Mouse (Mus musculus) CD4-positive, CD25-positive, alpha-beta regulatory T cell, adult 2 months (primary cell): ENCODE measurements around the gene Gfpt1.

Source experiments
- DNase-seq: peaks from one replicate; pipeline ENCODE4 v3.0.0-alpha.2; 2012; ENCODE audit warnings: low read depth, low spot score

Gene Gfpt1

DNA sequence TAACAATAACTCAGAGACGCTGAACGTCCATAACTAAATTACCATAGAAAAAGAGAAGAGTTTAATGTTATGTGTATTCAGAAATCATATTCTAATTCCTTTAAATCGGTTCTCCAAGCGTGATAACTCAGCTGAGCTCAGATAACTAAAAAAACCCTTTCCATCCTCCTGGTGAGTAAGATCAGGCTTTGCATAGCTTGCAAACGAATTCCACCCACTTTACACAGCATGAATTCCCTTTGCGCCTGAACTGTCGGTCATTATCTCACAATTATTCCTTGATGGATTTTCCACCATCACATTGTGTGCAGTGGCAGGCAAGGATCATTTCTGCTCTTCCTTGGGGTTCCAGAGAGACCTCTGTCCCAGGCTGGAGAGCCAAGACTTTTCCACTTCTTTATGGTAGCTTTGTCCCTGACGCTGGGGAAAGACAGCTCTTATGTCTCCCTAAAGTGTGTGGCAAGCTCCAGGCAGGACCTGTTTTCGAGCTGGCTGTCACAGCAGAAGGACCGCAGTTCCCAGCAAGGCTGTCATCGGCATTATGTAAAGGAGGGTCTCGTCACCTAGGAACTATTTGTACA is 91.4 kb downstream of the Gfpt1 start:
- no peak for DNase-seq

DNA sequence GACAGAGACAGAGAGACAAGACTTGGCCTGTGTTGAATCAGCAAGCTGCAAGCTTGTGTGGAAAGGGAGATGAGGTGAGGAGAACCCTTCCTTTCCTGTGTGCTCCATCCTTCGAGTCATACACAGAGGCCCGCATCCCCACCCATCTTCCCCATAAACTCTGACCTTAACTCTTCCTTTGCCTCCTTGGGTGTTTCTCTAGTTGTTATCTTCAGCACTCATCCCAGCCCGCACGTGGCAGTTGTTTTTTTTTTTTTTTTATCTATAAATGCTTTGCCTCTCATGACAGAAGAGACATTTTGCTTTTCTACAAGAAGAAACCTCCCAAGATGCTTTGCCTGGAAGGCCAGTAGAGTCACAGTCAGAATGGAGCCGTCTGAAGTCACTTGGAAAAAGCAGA is 95.8 kb downstream of the Gfpt1 start:
- no peak for DNase-seq

DNA sequence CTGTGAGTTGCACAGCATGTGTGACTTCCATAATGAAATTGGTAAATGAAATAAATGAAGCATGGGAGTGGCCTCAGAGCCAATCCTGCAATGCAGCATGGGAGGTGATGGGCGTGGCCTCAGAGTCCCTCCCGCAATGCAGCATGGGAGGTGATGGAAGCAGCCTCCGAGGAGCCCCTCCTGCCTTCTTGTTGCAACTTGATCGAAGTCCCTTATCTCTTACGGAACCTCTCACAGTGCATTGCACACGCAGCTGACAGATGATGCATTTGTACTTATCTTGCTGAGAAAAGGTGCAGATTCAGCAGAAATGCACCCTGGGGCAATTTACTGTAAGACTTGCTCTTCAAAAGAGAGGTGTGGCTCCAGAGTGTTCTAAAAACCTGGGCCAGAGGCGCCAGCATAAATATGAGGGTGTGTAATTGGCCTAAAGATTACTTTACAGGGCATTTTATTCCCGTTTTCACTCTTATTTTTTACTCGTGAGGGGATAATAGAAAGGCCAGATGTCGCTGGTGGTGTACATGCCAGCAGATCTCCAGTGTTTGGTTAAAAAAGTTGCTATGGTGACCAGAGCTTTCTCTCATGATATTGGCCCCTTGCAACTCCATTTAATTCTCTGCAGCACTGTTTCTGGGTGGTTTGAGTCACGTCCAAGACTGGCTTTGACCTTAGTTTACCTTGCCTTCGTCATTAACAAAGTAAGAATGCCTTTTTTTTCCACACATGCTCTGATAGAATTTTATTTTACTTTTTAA is 97.3 kb downstream of the Gfpt1 start:
- no peak for DNase-seq
